Mouse (Mus musculus) embryonic facial prominence, embryonic 11.5 days (tissue): Measurements from ENCODE around the gene Kcnip2. TPM values are rescaled to one million over a fixed set of nuclear protein-coding genes. Genes with fewer than 3 reads are reported as not detected.

Source experiments
- ATAC-seq: fragments of 200-750 bp; cut with Nextera tagmentation; replicated peaks from 2 replicates; pipeline ENCODE4 v1.8.0; 2017; ENCODE audit warnings: low read depth; ENCODE audit not compliant: insufficient number of reproducible peaks, low FRiP score, low TSS enrichment
- DNase-seq: peaks from one replicate; pipeline ENCODE4 v3.0.0-alpha.2; 2015; ENCODE audit warnings: low spot score
- H3K27ac ChIP-seq: fragments of 300-500 bp; sonication (generic); replicated peaks from 2 replicates; pipeline ENCODE4 v1.5.1; 2014; ENCODE audit warnings: mild to moderate bottlenecking, low read depth, low read length, control low read depth
- H3K27me3 ChIP-seq: fragments of 300-500 bp; sonication (generic); 2 replicates; pipeline ENCODE4 v1.6.1; 2014; ENCODE audit warnings: mild to moderate bottlenecking, low read length, moderate library complexity, mixed read lengths; ENCODE audit not compliant: control insufficient read depth, insufficient read depth
- H3K36me3 ChIP-seq: fragments of 300-500 bp; sonication (generic); replicated peaks from 2 replicates; pipeline ENCODE4 v1.6.1; 2014; ENCODE audit warnings: low read depth, mild to moderate bottlenecking, low read length, moderate library complexity, mixed read lengths; ENCODE audit not compliant: control insufficient read depth, insufficient read depth
- H3K4me1 ChIP-seq: fragments of 300-500 bp; sonication (generic); 2 replicates; pipeline ENCODE4 v1.6.1; 2014; ENCODE audit warnings: low read length, mixed read lengths; ENCODE audit not compliant: control insufficient read depth, insufficient read depth
- H3K4me2 ChIP-seq: fragments of 300-500 bp; sonication (generic); 2 replicates; pipeline ENCODE4 v1.6.1; 2014; ENCODE audit warnings: low read depth, mild to moderate bottlenecking, control low read depth, low read length, moderate library complexity
- H3K4me3 ChIP-seq: fragments of 300-500 bp; sonication (generic); 2 replicates; pipeline ENCODE4 v1.5.1; 2014; ENCODE audit warnings: low read depth, low read length, control low read depth
- H3K9ac ChIP-seq: fragments of 300-500 bp; sonication (generic); replicated peaks from 2 replicates; pipeline ENCODE4 v1.6.1; 2014; ENCODE audit warnings: mild to moderate bottlenecking, control low read depth, low read length
- H3K9me3 ChIP-seq: fragments of 300-500 bp; sonication (generic); replicated peaks from 2 replicates; pipeline ENCODE4 v1.6.1; 2016; ENCODE audit warnings: mild to moderate bottlenecking, low read length, inconsistent platforms, mixed read lengths; ENCODE audit not compliant: control insufficient read depth
- WGBS: fragments of 180-500 bp; shearing (Covaris S2); extraction: QIAGEN DNeasy Blood & Tissue Kit; methylation state at CpG from one replicate; pipeline ENCODE4 v1.1.7; 2014; 5-methylcytosine and 5-hydroxymethylcytosine counted together
- polyA plus RNA-seq: library from polyadenylated mRNA; unstranded; fragments of >200 nt; fragmentation: Nextera tagmentation; extraction: Ambion mirVana; gene quantifications from 2 replicates; pipeline ENCODE4 v1.2.1, GENCODE M21; 2014

The Kcnip2 gene
- polyA plus RNA-seq, 1 experiment from 2014 or later = 1.3 TPM

DNA sequence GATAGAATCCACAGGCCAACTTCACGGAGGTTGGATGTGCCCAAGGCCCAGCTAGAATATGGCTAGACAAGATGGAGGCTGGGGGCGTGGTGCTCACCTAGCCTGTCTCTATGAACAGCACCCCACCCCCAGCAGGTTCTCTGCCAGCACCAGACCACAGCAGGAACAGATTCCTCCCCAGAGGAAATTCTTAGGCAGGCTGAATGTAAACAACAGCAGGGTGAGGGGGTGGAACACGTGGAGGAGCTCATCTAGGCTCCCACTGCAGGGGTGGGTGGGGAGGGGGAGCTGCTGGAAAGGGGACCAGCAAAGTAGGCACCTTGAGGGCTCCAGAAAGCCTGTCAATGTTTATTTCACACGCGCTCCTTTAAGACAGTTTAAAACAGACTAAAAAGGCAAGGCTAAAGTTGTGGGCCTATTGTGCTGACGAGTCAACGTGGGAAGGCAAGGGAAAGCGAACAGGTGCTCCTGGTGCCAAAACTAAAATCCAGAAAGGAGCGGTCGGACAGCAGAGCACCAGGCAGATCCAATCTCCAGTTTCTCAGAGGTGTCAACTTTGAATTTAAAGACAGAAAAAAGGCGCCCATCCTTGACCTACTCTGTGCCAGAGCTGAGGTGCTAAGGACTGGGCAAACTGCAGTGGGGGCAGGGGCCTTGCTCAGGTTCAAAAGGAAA is 2.1 kb upstream of the Kcnip2 start:
- H3K4me1 ChIP-seq = peaks cover 7% of the 10 kb centered on the region
- DNase-seq (no peak), ATAC-seq (no peak)
- no peak overlapping the region for H3K4me3 ChIP-seq
- H3K9me3 ChIP-seq = no peaks in the 10 kb centered on the region
- no peak overlapping the region for H3K4me2 ChIP-seq
- WGBS = 62% methylated on average over 11 of the region's 11 CpGs
- no peaks in the 10 kb centered on the region; the same call in 1 of the 2 replicates for H3K36me3 ChIP-seq
- H3K27me3 ChIP-seq = no peaks in the 10 kb centered on the region; the same call in 1 of the 2 replicates
- no peak overlapping the region for H3K9ac ChIP-seq
- H3K27ac ChIP-seq = no peak overlapping the region

- H3K36me3 ChIP-seq = no peaks in the 10 kb centered on the region; the same call in 1 of the 2 replicates
- H3K9me3 ChIP-seq = no peaks in the 10 kb centered on the region
- H3K4me3 ChIP-seq = no peak overlapping the region
- 21% methylated on average over 8 of the region's 8 CpGs for whole genome bisulfite sequencing
- no peak for DNase-seq
- no peak overlapping the region for H3K9ac ChIP-seq
- no peaks in the 10 kb centered on the region; the same call in 1 of the 2 replicates for H3K27me3 ChIP-seq
- ATAC-seq = no peak
- H3K4me2 ChIP-seq = no peak overlapping the region
- no peak overlapping the region for H3K27ac ChIP-seq
- peaks cover 7% of the 10 kb centered on the region for H3K4me1 ChIP-seq
These were observed 866 bp upstream of the Kcnip2 start for GRCm38 (mm10) chr19:45816727-45817126.

DNA sequence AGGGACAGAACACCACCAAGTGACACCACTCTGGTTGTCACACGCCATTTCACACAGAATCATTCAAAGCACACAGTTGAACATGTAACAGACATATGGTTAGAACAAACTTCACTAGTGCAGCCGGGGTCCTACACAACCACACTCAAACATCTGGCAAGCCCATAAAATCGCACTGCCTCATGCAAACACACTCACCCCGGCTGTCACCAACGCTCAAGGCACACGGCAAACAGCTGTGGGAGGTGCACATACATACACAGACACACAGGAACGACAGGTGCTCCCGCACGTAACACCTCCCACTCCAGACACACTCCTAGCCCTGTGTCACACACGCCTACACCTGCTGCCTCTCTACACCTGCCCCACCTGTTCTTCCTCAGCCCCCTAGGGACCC is 691 bp downstream of the Kcnip2 start:
- Histone ChIP-seq H3K4me3 (peak overlapping the region; percentile 23; the same call in 1 of the 2 replicates), H3K4me1 (peaks cover 7% of the 10 kb centered on the region), H3K27ac (no peak overlapping the region), H3K27me3 (no peaks in the 10 kb centered on the region; the same call in 1 of the 2 replicates), H3K9ac (no peak overlapping the region), H3K4me2 (no peak overlapping the region; the same call in 1 of the 2 replicates), H3K36me3 (no peaks in the 10 kb centered on the region; the same call in 1 of the 2 replicates), H3K9me3 (no peaks in the 10 kb centered on the region)
- ATAC-seq (no peak), DNase-seq (no peak)
- 65% methylated on average over 10 of the region's 10 CpGs for WGBS

DNA sequence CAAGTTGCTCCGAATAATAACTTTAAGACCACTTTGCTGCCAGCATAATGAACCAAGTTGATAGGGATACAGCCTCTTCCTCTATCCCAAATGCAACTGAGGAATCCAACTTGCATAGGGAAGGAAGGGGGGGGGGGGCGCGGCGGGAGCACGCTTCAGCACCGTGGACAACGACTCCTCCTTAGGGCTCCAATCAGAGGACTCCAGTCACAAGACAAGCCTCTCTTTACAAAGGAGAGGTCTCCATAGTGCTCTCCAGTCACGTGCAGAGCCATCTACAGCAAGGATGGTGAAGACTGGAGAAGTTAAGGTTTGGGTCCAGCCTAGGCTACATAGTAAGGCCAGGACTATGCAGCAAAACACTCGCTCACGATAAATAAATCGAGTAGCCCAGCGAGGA is 2.1 kb downstream of the Kcnip2 start:
- no peaks in the 10 kb centered on the region; the same call in 1 of the 2 replicates for H3K27me3 ChIP-seq
- no peak overlapping the region for H3K4me2 ChIP-seq
- H3K4me3 ChIP-seq = no peak overlapping the region
- no peak overlapping the region for H3K27ac ChIP-seq
- H3K4me1 ChIP-seq = peaks cover 7% of the 10 kb centered on the region
- no peaks in the 10 kb centered on the region for H3K9me3 ChIP-seq
- H3K36me3 ChIP-seq = no peaks in the 10 kb centered on the region; the same call in 1 of the 2 replicates
- ATAC-seq (0 out of 2 replicates have a peak, but pooled peaks have one; percentile 11), DNase-seq (peak; percentile 75)
- H3K9ac ChIP-seq = no peak overlapping the region
- 11% methylated on average over 12 of the region's 12 CpGs for WGBS

- DNase-seq (peak; percentile 82), ATAC-seq (no peak)
- no peak overlapping the region for H3K4me3 ChIP-seq
- H3K36me3 ChIP-seq = no peaks in the 10 kb centered on the region; the same call in 1 of the 2 replicates
- peaks cover 7% of the 10 kb centered on the region for H3K4me1 ChIP-seq
- no peak overlapping the region for H3K9ac ChIP-seq
- no peak overlapping the region for H3K27ac ChIP-seq
- no peaks in the 10 kb centered on the region; the same call in 1 of the 2 replicates for H3K27me3 ChIP-seq
- 7% methylated on average over 11 of the region's 11 CpGs for WGBS
- no peak overlapping the region for H3K4me2 ChIP-seq
- H3K9me3 ChIP-seq = no peaks in the 10 kb centered on the region
These were observed 2.6 kb downstream of the Kcnip2 start for GRCm38 (mm10) chr19:45813263-45813662.

GRCm38 (mm10) chr19:45812673-45813252 is 3.1 kb downstream of the Kcnip2 start:
- Histone ChIP-seq H3K36me3 (no peaks in the 10 kb centered on the region), H3K9ac (no peak overlapping the region), H3K27me3 (no peaks in the 10 kb centered on the region; the same call in 1 of the 2 replicates), H3K4me3 (no peak overlapping the region), H3K4me1 (peaks cover 7% of the 10 kb centered on the region), H3K4me2 (no peak overlapping the region), H3K9me3 (no peaks in the 10 kb centered on the region), H3K27ac (no peak overlapping the region)
- WGBS = 21% methylated on average over 8 of the region's 8 CpGs
- no peak for DNase-seq
- no peak for ATAC-seq

DNA sequence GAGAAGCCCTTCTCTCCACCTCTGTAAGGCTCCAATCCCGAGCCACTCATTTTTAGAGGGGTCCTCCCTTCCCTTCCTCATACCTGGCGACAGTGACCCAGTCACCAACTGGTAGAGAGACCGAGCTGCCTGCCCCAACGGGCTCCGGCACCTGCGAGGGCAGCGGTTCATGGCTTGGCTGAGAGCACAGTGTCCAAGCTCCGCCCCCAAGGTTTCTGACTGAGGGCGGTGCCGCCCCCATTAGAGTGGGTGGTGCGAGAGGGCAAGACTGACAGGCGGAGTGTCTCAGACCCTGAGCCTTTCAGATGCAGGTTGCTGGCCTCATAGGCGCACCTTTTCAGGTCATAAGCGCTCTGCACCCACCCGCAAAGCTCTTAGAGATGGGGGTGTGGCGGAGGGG is 3.7 kb downstream of the Kcnip2 start:
- Histone ChIP-seq H3K9me3 (no peaks in the 10 kb centered on the region), H3K36me3 (no peaks in the 10 kb centered on the region), H3K4me2 (peak overlapping the region; percentile 34), H3K9ac (no peak overlapping the region), H3K27me3 (no peaks in the 10 kb centered on the region; the same call in 1 of the 2 replicates), H3K27ac (no peak overlapping the region), H3K4me3 (no peak overlapping the region), H3K4me1 (peaks cover 7% of the 10 kb centered on the region)
- 1% methylated on average over 16 of the region's 16 CpGs for WGBS
- ATAC-seq (no peak), DNase-seq (peak; percentile 48)
